Mouse (Mus musculus) G1E (cell line): ENCODE data around the gene Vezt.

ENCODE experiments used
- CTCF ChIP-seq: IDR thresholded peaks from 2 replicates; pipeline ENCODE4 v1.5.1; 2012; ENCODE audit warnings: low read depth, low read length, inconsistent platforms, mixed read lengths
- POLR2AphosphoS5 ChIP-seq: IDR thresholded peaks from 2 replicates; pipeline ENCODE4 v1.6.1; 2012; ENCODE audit warnings: low read depth, low read length, inconsistent platforms; ENCODE audit not compliant: insufficient replicate concordance

GRCm38 (mm10) chr10:94021059-94021458 is 14.6 kb downstream of the Vezt start:
- no peak for TF ChIP-seq CTCF
- TF ChIP-seq POLR2AphosphoS5 = no peak
